Mouse (Mus musculus): ENCODE results near the gene Ets1. TPM values are rescaled to one million over a fixed set of nuclear protein-coding genes. Genes with fewer than 3 reads are reported as not detected.

The Ets1 gene
- polyA plus RNA-seq, 1 experiment = 0.09 TPM

DNA sequence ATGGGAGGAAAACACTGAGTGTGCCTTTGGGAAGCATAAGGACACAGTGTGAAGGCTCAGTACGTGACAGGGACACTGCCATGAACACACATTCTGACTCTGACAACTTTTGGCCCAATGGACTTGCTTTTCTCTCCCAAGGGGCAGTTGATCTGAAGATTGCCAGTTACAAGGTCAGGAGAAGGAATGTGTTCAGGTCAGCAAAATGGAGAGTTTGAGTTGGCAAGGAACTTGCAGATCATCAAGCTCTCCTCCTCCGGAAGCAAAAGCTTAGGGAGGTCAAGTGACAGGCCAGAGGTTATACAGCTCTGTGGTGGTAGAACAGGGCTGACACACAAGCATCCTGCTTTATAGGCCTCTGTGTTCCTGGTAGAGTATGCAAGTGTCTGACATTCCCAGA lies 21.1 kb downstream of the Ets1 start:
- H3K4me1 ChIP-seq = peaks cover 6% of the 10 kb centered on the region; the same call in 1 of the 2 replicates

DNA sequence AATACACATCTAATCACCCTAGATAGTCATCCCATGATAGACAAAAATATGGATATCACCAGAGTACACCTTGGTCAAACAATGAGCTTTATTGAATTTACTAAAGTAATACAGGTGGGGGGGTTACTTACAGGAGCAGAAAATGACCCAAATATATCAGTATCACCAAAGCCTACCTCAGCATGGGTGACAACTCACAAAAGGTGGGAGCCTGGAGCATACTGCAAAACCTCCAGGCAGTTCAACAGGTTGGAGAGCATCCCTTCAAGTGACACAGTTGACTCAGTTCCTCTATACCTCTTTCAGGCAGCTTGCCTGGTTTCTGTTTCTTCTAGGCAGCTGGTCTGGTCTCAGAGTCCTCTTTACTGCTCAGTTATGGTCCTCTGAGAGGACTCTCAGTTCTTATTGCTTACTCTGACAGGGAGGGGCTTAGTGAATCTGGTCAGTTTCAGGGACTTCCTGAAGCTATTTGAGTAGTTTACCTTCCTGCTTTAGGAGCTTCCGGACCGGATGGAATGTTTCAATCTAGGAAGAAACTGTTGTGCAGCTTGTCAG lies 24.5 kb downstream of the Ets1 start:
- Histone ChIP-seq H3K4me3 (replicated peaks) (no peak overlapping the region), H3K4me1 (peaks cover 6% of the 10 kb centered on the region; the same call in 1 of the 2 replicates), H3K27me3 (replicated peaks) (peaks cover 43% of the 10 kb centered on the region), H3K36me3 (replicated peaks; ENCODE audit: low read length) (no peaks in the 10 kb centered on the region), H3K9me3 (peaks cover 8% of the 10 kb centered on the region)
- TF ChIP-seq FLI1 (IDR thresholded peaks at IDR 0.05; ENCODE audit: low read length) (no peak), GATA1 (IDR thresholded peaks at IDR 0.05; ENCODE audit: borderline replicate concordance, low read length) (no peak)

More for the DNA sequence above, 21.1 kb downstream of the Ets1 start:
- no peak overlapping the region for H3K4me3 ChIP-seq (replicated peaks)
- no peaks in the 10 kb centered on the region for H3K36me3 ChIP-seq (replicated peaks; ENCODE audit: low read length)
- peaks cover 28% of the 10 kb centered on the region for H3K27me3 ChIP-seq (replicated peaks)
- H3K9me3 ChIP-seq = peaks cover 8% of the 10 kb centered on the region
- TF ChIP-seq FLI1 (IDR thresholded peaks at IDR 0.05; ENCODE audit: low read length) (no peak), GATA1 (IDR thresholded peaks at IDR 0.05; ENCODE audit: borderline replicate concordance, low read length) (no peak)

DNA sequence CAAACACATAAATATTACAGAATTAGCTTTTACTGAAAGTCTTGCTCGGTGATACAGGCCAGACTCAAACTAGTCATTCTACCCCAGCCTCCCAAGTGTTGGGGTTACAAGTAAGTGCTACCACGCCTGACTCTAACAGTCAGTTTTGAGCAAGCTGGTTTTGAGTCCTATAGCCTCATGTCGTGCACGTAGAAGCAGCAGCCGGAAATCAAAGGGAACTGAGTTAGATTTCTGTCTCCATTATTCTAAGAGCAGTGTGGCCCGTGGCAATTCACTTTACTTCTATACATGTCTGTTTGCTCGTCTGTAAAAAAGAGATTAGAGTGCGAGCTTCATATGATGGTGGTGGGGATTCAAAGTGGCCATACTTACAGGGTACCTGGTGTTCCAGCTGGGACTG lies 25.1 kb downstream of the Ets1 start:
- H3K36me3 ChIP-seq (replicated peaks; ENCODE audit: low read length) = no peaks in the 10 kb centered on the region
- H3K27me3 ChIP-seq (replicated peaks) = peaks cover 47% of the 10 kb centered on the region
- H3K4me1 ChIP-seq = peaks cover 6% of the 10 kb centered on the region; the same call in 1 of the 2 replicates
- peaks cover 8% of the 10 kb centered on the region for H3K9me3 ChIP-seq
- H3K4me3 ChIP-seq (replicated peaks) = no peak overlapping the region
- TF ChIP-seq FLI1 (IDR thresholded peaks at IDR 0.05; ENCODE audit: low read length) (no peak), GATA1 (IDR thresholded peaks at IDR 0.05; ENCODE audit: borderline replicate concordance, low read length) (no peak)

DNA sequence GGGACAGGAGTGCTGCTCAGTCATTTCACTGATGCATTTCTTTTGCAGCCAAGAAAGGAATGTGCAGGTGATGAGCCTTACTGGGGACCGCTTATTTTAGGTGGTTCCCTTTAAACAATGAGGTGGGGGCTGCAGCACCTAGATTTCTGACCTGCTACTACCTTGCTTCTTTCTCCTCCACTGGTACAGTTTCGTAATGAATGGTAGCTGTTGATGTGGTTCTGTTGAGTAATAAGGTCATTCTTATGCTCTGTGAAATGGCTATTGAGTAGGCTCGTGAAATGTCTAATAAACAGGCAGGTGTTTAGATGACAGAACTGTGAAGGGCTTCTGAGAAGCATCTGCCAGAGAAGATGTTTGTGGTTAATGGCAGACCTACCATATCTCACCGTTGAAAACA lies 25.5 kb downstream of the Ets1 start:
- Histone ChIP-seq H3K27me3 (replicated peaks) (peaks cover 51% of the 10 kb centered on the region), H3K9me3 (peaks cover 8% of the 10 kb centered on the region), H3K4me1 (peaks cover 2% of the 10 kb centered on the region; the same call in 1 of the 2 replicates), H3K36me3 (replicated peaks; ENCODE audit: low read length) (no peaks in the 10 kb centered on the region), H3K4me3 (replicated peaks) (no peak overlapping the region)
- no peak for TF ChIP-seq GATA1 (IDR thresholded peaks at IDR 0.05; ENCODE audit: borderline replicate concordance, low read length)
- TF ChIP-seq FLI1 (IDR thresholded peaks at IDR 0.05; ENCODE audit: low read length) = no peak

DNA sequence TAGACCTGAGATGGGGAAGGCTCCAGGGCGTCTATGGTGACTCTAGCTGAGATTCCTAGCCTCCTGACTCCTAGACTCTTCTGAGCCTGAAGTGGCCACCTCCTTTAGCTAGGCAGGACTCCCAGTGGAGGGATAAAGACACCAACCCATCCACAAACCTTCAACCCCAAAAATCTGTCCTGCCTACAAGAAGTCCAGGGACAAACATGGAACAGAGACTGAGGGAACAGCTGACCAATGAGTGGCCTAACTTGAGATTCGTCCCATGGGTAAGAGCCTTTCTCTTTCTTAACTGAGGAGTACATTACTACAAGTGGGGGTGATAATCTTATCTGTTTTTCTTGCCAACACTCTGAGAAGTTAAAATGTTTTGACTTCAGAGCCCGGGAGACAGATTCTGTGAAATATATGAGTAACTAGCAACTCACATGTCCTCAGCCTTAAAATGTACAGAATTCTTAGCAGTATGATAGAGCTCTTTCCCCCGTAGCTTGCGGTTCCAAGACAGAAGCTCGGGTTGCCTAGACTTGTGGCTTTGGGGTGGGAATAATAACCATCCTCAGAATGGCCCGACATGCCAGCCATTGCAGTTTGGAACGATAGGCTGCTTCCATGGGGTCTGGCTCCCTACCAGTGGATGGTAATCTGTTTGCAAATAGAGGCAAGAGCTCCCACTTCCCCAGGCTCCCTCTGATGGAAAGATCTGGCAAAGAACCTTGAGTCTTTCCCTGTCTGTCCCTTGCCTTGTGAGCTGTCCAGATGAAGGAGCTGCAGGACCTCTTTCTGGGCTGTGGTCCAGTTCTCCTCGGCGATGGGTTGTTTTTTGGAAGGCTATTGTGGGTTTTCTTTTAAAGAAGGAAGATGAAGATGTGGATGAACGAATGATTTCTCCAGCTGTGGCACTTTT lies 30.8 kb downstream of the Ets1 start:
- Histone ChIP-seq H3K36me3 (replicated peaks; ENCODE audit: low read length) (no peaks in the 10 kb centered on the region), H3K27me3 (replicated peaks) (peaks cover 78% of the 10 kb centered on the region), H3K4me1 (peaks cover 21% of the 10 kb centered on the region), H3K9me3 (no peaks in the 10 kb centered on the region), H3K4me3 (replicated peaks) (no peak overlapping the region)
- TF ChIP-seq GATA1 (IDR thresholded peaks at IDR 0.05; ENCODE audit: borderline replicate concordance, low read length) = no peak
- no peak for TF ChIP-seq FLI1 (IDR thresholded peaks at IDR 0.05; ENCODE audit: low read length)

DNA sequence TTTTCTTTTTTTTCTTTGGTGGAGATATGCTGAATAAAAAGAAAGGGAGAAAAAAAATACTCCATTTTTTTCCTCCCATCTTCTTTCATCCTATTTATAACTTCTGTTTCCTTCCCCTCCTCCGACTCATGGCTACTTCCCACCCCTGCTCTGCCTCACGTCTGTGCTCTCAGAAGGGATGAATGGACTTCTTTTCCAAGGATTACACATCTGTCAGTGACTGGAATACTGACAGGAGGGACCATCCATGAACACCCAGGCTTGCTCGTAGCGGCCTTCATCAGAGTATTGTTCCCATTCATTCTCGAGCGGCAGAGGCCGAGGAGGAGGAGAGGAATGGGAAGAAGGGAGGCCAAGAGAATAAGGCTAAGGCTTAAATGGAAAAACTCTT lies 31.5 kb downstream of the Ets1 start:
- H3K4me1 ChIP-seq = peaks cover 28% of the 10 kb centered on the region
- peaks cover 80% of the 10 kb centered on the region for H3K27me3 ChIP-seq (replicated peaks)
- H3K4me3 ChIP-seq (replicated peaks) = peak overlapping the region; percentile 8
- no peaks in the 10 kb centered on the region for H3K36me3 ChIP-seq (replicated peaks; ENCODE audit: low read length)
- H3K9me3 ChIP-seq = no peaks in the 10 kb centered on the region
- TF ChIP-seq FLI1 (IDR thresholded peaks at IDR 0.05; ENCODE audit: low read length) (no peak), GATA1 (IDR thresholded peaks at IDR 0.05; ENCODE audit: borderline replicate concordance, low read length) (no peak)

DNA sequence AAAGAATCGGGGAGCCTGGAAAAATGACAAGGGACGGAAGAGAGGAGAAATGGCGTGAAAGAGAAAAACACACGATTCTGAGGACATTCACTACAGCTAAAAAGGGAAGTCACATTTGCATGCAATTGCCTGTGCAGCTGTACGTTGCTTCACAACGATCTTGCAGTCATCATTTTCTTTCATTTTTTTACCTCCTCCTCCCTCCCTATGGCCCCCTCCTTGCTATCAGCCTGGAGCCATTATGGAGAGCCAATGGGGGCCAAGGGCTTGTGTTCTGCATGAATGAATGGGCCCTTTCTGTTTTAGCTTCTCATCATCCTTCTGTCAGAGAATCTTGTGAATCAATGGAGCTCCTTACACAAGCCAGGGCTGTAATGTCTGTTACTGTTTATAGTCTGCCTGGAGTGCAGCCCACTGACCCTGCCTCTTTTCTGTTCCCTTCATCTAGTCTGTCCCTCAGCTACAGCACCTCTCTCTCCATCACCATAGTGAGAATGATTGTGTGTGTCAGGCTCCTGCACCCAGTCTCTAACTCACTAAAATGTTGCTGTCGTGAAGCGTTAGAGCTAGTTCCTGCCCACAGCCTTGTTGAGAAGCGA lies 32.2 kb downstream of the Ets1 start:
- H3K4me1 ChIP-seq = peaks cover 35% of the 10 kb centered on the region
- no peaks in the 10 kb centered on the region for H3K36me3 ChIP-seq (replicated peaks; ENCODE audit: low read length)
- H3K4me3 ChIP-seq (replicated peaks) = no peak overlapping the region
- TF ChIP-seq FLI1 (IDR thresholded peaks at IDR 0.05; ENCODE audit: low read length) = no peak
- TF ChIP-seq GATA1 (IDR thresholded peaks at IDR 0.05; ENCODE audit: borderline replicate concordance, low read length) = no peak
- peaks cover 86% of the 10 kb centered on the region for H3K27me3 ChIP-seq (replicated peaks)
- no peaks in the 10 kb centered on the region for H3K9me3 ChIP-seq

DNA sequence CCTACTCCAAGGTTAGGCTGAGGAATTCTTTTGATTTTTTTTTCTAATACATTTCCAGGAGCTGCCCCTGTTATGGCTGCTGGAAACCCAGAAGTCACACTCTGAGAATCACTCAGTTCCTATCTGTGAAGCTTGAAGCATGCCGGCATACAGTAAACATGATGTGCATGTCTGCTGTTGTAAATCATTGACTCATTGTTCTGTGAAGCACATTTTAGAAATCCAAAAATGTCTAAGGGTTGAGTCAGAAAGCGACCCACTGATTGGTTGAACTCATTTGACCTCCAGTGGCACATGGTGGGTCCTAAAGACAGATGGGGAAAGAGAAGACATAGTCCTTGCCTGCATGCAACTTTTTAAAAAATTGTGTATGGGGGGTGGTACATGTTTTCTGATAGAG lies 33.4 kb downstream of the Ets1 start:
- no peak for TF ChIP-seq GATA1 (IDR thresholded peaks at IDR 0.05; ENCODE audit: borderline replicate concordance, low read length)
- TF ChIP-seq FLI1 (IDR thresholded peaks at IDR 0.05; ENCODE audit: low read length) = no peak
- Histone ChIP-seq H3K36me3 (replicated peaks; ENCODE audit: low read length) (no peaks in the 10 kb centered on the region), H3K27me3 (replicated peaks) (peaks cover 90% of the 10 kb centered on the region), H3K4me1 (peaks cover 36% of the 10 kb centered on the region), H3K9me3 (no peaks in the 10 kb centered on the region), H3K4me3 (replicated peaks) (no peak overlapping the region)

DNA sequence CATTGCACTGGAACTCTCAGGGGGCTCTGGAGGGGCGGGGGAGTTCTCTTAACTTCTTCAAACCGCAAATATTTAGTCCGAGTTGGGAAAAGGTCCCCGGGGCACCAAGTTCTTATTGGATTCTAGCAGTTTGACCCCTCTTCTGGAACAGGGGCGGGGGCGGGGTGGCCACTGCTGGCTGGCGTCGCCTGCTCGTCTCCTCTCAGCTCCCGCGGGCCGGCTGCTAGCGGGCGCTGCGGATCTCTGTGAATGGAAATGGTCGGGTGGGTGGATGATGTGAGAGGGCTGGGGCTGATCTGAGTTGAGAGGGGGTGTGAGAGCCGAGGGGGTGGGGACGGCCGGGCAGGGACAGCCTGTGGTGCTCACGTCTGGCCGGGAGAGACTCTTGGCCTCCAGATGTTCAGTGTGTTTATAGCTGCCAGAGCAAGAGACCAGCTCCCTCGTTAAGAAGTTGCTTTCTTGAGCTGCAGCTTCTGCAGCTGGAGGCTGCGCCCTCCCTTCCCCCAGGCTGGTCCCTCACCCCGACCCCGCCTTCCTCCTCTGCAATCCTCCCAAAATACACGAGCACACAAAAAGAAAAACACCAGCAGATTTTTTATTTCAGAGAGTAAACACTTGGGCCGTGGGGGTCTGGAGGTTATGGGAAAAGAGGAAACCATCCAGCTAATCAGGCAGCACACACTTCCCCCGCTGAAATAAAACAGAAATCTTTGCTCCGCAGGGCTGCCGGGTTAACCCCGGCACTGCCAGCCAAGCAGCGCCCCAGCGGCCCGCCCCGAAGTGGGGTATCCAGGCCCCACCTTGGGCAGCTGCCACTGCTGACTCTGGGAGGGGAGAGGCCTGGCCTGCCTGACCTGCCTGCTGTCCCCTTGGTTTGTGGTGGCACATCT lies 36.2 kb downstream of the Ets1 start:
- TF ChIP-seq GATA1 (IDR thresholded peaks at IDR 0.05; ENCODE audit: borderline replicate concordance, low read length) = no peak
- no peak for TF ChIP-seq FLI1 (IDR thresholded peaks at IDR 0.05; ENCODE audit: low read length)
- H3K27me3 ChIP-seq (replicated peaks) = peaks cover 92% of the 10 kb centered on the region
- H3K36me3 ChIP-seq (replicated peaks; ENCODE audit: low read length) = no peaks in the 10 kb centered on the region
- H3K4me1 ChIP-seq = peaks cover 33% of the 10 kb centered on the region
- no peaks in the 10 kb centered on the region for H3K9me3 ChIP-seq
- H3K4me3 ChIP-seq (replicated peaks) = peak overlapping the region; percentile 90
